Mouse (Mus musculus): ENCODE results near the gene Tenm2. TPM values are rescaled to one million over a fixed set of nuclear protein-coding genes. Genes with fewer than 3 reads are reported as not detected.

Tenm2 gene
- polyA plus RNA-seq, 1 experiment = 14.4 TPM

DNA sequence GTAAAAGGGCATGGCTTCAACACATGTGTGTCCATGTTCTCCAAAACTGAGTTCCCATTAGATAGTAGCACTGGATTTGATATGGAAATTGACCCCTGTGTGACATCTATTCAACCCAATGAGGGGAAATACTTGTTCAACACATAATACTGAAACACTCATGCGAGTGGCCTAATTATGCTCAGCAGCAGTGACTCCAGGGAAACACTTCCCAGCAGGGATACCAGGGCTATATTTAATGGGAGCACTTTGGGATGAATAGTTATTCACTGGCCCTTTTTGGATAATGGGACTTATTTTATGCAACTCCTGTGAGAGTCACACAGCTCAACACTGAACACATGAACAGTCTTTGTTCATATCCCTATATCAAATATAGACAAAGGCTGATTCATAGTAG is 588.6 kb downstream of the Tenm2 start:
- DNase-seq (ENCODE audit: extremely low spot score in 1 of 2, low spot score in 1 of 2) = no peak

DNA sequence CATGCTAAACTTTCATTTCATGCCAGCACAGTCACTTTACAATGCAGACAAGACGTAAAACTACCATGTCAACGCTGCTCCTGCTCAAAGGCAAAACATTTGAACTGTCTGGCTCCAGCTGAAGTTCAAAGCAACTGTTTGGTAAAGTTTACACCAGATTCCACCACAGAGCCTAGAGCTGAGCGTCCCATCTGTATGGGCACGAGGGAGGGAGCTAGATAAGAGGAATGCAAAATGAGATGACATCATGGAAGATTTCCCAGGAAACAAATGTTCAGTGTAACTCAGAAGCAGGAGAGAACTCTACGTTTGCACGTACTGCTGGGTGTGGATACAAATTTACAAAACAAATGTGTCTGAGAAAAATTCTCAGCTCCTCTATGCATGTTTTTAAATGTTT is 600.7 kb downstream of the Tenm2 start:
- DNase-seq (ENCODE audit: extremely low spot score in 1 of 2, low spot score in 1 of 2) = peak in 1 of 2 experiments; percentile 17

DNA sequence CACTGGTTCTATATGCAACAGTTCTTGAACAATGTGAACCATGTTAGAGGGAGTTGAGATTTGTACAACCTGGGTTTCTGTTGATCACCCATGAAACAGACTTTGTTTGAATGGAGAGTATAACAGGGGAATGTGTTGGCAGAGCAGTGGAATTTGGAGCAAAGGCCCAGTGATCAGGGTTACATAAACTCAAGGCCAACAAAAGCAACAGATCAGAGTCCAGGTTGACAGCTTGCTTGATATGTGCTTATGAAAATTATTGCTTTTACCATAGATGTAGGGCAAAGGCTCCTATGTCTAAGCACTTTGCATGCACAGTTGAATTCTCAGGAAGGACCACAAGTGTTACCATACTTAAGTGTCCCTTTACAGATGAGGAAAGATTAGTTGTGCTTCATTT is 603.6 kb downstream of the Tenm2 start:
- no peak for DNase-seq (ENCODE audit: extremely low spot score in 1 of 2, low spot score in 1 of 2)

DNA sequence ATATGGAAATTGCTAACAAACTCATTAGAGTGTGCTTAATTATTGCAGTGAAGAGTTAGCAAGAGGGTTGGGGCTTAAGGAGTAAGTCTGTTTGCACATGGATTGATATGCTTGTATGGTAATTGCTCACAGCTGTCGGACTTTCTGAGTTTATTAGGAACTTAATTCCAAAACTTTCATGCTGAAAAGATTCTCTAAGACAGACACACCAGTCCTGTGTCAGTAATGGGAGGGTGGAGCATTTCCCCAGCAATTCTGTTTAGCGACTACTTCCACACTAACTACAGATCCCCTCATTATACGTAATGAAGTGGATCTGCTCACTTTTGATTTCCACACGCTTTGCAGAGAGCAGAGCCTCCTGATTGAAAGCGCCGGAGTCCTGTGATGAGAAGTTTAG is 622.0 kb downstream of the Tenm2 start:
- no peak for DNase-seq (ENCODE audit: extremely low spot score in 1 of 2, low spot score in 1 of 2)

DNA sequence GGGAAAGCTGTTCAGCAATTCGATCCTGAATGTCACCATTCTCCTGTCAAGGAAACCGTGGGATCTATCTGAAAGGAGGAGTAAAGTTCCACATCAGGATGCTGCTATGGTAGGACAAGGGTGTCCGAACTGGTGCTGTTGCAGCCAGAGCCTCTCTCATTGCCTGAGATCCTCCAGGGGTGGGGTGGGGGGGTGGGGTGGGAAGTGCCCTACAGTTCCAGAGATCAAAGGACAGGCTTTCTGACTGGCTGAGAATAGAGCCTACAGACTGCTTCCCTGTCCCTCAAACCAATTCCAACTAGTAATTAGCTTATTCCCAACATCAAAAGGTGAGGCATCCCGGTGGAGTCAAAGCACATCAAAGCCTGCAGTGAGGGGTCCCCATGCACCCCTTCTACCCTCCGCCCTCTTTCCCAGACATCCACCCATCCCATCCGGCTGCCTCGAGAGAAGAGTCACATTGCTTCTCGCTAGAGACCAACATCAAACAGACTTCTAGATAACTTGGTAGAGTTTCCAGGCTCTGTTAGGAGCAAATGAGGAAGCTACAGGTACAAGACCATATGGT is 630.9 kb downstream of the Tenm2 start:
- no peak for DNase-seq (ENCODE audit: extremely low spot score in 1 of 2, low spot score in 1 of 2)

DNA sequence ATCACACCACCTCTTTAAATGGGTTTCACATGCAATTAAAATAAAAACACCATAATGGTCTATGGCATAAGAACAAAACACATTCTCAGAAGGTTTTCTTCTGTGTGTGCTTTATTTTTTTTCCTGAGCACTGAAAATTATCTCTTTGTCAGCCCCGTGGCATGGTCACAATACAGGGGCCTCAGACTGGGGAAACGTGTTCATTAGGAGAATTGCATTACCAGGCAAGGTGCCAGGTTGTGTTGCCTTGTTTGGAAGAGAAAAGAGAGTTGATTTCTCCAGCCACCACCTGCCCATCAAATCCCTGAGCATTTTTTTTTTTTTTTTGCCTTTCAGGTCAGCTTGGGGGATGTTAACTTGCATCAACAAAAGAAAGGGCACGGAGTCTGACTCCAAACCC is 631.5 kb downstream of the Tenm2 start:
- DNase-seq (ENCODE audit: extremely low spot score in 1 of 2, low spot score in 1 of 2) = no peak

DNA sequence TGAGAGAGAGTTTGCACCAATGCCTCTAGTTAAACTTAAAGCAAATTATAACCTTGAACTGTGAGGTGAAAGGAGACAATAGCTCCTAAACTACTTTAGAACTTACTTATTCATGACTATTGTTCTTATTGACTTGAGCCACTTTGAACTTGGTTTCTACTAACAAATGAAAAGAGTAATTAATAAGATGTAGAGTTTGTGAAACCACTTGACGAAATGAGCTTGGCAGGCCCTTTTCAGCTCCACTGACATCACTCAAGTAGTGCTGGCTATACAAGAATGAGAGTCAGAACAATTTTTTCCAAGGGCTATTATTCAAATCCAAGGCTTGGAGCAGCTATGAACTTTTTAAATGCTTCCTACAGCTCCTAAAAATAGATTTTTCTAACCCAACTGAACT is 643.3 kb downstream of the Tenm2 start:
- DNase-seq (ENCODE audit: extremely low spot score in 1 of 2, low spot score in 1 of 2) = no peak

DNA sequence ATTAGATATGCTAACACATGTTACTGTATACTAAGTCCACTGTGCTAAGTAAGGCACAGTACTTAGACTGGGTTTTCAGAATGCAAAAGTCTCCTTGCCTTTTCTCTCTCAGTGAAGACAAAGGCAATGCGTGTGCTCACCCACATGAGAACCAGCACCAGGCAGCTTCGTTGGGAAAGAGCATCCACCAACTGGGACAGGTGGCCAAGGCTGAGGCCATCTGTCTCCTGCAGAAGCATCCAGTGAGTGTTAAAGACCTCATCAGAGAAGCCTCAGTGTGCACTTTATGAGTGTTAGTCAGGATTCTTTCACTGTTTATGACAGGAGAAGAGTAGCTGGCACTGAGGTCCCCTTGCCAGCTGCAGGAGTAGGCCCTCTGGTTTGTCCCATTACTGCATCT is 669.6 kb downstream of the Tenm2 start:
- DNase-seq (ENCODE audit: extremely low spot score in 1 of 2, low spot score in 1 of 2) = peak; percentile 32 to 63

DNA sequence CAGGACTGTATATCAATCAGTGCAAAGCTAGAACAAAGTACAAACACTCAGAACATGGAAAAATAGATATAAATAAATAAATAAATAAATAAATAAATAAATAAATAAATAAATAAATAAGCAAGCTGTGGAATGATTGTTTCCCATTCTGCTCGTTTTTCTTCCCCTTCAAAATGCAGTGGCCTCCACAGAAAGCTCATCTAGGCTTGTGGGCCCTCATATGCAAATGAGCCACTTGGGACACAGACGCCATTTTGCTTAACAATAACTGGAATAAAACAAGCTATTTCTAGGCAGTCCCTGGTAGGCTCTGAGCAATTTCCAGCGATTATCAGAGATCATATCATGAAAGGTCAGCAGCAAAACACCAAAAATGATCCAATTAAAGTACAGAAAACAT is 672.9 kb downstream of the Tenm2 start:
- no peak for DNase-seq (ENCODE audit: extremely low spot score in 1 of 2, low spot score in 1 of 2)

DNA sequence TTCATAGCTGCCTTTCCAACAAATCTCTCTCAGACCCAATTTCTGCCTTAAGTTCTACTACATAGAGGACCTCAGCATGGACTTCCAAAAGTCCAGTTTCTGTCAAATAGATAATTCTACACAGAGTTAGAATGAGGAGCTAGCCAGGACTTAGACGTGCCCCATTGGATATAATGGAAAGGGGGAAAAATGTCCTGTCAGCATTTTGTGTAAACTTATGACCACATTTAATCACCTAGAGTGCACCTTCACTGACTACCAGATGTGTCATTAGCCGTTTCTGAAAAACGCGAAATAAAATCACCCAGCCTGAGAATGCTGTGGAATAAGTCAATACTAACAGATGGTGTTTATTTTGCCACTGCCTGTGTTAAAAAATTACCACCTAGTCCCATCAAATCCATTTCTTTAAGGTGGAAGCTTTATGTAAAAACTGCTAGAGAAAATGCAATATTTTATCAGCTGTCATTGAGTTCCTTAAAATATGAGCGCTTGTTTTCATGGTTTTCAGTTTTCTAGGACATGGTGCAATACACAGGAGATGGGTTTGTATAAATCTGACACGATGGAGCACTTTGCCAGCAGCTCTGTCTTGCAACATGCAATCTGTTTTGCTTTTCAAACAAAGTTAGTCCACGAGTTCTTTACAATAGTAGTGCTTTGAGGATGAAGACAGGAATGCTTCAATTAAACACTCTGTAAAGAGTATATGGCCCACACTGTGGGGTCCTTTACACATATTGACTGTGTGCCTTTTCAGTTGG is 674.8 kb downstream of the Tenm2 start:
- no peak for DNase-seq (ENCODE audit: extremely low spot score in 1 of 2, low spot score in 1 of 2)

DNA sequence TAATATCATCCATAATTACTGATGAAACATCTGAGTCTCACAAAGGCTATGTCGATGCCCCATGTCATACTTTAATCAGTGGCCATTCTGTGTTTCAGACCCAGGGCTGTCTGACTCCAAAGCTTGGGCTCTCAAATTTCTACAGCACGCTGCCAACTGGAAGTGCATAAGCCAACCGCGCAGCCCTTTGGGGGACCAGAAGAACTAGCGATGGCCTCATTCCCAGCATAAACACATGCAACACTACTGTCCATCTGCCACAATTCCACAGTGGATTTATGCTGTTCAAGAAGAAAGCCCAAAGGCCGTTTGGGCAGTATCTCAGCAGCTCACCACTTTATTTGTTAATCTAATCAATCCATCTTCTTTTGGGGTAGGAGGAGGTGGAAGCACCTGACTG is 678.4 kb downstream of the Tenm2 start:
- DNase-seq (ENCODE audit: extremely low spot score in 1 of 2, low spot score in 1 of 2) = no peak

DNA sequence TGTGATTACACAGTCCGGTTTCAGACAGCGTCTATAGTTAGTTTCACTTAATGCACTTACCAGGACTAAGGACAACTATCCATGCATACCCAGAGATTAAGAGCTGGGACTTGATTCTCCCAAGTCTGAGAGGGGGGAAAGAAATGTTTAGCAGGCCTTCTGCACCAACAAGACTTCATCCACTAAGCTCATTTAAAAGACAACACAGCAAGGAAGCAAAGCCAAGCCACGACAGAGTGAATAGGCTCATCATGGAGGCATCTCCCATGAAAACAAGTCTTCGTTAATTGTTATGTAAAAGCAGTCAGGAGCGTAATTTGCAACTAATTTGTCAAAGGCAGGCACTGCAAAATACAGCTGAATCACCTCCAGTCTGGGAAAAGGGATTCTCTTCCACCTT is 682.5 kb downstream of the Tenm2 start:
- DNase-seq (ENCODE audit: extremely low spot score in 1 of 2, low spot score in 1 of 2) = no peak

DNA sequence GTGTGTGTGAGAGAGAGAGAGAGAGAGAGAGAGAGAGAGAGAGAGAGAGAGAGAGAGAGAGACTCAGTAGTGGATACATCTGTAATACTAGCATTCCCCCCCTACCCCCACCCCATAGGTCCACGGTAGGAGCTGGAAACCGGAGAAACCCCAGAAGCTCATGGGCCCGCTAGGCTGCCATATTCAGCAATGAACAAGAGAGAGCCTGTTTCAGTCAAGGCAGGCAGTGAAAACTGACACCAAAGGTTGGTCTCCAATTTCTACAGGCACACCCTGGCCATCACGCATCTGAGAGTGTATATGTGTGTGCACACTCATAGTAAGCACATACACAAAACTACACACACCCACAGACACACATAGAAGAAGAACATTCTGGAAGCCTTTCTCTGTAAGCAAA is 685.1 kb downstream of the Tenm2 start:
- no peak for DNase-seq (ENCODE audit: extremely low spot score in 1 of 2, low spot score in 1 of 2)

DNA sequence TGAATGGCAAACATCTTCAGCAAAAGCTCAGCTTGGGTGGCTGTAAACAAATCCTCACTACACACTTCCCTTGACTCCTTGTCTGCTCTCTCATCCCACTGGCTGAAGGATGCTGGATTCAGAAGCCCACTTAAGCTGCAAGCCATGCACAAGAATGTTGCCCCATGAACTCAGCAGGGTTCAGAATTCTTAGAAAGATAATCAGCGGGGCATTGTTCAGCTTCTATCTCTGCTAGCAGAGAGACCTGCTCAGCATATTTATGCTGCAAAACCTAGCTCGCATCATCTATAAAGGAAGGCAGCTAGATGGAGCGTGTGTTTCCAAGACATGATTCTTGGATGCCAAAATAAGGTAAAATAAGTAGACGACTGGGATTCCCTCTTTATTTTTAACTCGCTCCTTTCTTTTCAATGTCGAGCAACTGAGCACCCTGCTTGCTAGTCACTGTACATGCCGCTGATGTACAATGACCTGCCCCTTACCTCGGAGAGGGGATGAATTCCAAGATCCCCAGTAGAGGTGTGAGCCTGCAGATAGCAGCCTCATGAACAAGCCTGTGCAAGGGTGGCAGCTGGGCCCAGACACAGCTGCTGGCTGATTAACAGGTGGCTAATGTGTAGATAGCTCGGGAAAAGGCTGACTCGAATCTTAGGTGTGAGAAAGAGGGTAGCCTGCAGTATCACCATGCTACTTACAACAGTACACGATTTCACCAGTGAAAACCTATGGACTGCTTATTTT is 686.2 kb downstream of the Tenm2 start:
- no peak for DNase-seq (ENCODE audit: extremely low spot score in 1 of 2, low spot score in 1 of 2)

DNA sequence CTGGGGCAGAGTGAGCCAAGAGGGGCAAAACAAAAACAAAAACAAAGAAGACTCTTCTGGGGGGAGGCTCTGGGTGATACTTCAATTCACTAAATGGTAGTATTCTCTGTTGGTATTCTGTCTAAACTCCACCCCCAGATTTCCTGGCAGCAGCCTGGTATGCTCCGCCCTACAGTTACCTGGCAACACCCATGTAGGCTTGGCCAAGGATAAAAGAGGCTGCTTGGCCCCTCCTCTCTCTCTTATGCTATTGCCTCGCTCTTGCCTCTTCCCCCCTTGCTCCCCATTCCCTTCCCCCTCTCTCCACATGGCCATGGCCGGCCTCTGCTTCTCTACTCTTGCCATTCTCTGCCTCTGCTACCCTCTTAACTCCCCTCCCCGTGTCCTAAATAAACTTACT is 687.6 kb downstream of the Tenm2 start:
- DNase-seq (ENCODE audit: extremely low spot score in 1 of 2, low spot score in 1 of 2) = no peak

DNA sequence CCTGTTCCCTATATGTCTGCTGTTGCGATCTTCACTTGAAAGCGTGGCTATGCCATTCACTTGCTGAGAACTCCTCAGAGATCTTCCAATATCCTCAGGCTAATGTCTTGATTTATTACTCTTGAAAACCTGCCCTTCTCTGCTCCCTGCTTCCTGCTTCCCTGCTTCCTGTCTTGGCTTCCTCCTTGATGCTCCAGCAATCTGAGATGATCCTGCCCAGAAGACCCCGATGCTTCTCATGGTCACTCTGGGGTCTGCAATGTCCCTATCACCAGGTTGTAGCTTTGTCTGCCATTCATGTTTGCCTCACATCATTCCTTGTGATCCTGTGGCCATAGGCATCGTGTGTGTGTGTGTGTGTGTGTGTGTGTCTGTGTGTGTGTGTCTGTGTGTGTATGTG is 697.6 kb downstream of the Tenm2 start:
- no peak for DNase-seq (ENCODE audit: extremely low spot score in 1 of 2, low spot score in 1 of 2)

DNA sequence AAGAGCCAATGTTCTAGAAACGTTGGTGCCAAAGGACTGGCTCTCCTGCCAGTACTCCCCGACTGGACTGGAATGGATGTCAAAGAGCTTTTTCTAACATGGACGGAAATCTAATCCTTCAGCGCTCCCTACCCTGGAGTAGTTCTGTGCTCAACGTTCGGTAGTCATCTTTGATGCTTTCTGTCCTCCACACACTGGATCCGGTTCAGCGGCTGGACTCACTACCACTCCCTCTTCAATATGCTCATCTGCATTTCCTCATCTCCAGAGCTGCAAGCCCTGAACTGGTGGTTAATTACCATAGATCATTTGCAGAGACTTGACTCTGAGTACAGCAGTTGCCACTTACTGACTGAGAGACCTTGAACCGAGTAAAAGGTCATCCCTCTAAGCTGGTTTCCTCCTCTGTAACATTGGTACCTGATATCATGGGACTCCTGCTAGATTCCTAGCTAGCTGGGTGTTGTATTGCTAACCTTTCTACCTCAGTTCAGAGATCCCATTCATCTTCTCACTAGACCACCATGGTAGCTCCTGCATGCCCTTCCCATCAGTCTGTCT is 698.1 kb downstream of the Tenm2 start:
- DNase-seq (ENCODE audit: extremely low spot score in 1 of 2, low spot score in 1 of 2) = no peak

DNA sequence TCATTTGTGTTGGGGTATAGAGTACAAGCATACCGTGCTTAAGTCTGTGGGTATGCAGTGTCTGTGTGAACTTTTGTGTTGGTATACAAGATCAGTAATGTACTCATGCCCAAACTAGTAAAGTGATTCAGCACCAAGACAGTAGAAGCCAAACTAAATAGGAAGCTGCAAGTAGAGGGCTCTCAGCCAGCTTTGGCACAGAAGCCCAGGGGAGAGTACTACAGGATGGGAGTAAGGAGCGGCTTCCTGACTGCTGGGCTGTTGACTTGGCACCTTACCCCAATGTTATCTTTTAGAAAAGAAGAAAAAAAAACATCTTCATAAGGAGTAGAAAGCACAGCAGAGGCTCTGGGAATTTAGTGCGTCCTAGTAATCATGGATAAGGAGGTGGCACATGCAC is 700.2 kb downstream of the Tenm2 start:
- DNase-seq (ENCODE audit: extremely low spot score in 1 of 2, low spot score in 1 of 2) = no peak

DNA sequence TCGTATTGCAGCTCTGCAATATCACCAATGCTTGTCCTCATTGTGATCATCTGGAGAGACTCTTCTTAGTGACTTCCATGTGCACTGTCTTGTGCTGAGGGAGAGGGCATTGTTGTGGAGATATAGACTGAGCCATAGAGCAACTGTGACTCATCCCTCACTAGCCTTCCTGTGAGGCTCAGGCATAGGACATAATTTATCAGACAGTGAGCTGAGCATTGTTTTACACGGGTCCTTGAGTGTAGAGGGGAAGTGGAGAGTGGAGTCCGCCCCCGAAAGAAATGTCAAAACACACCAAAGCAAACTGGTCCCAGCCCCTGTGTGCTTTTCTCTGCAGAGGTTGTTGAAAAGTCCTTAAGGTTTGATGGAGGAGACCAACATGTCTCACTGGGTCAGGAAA is 704.1 kb downstream of the Tenm2 start:
- no peak for DNase-seq (ENCODE audit: extremely low spot score in 1 of 2, low spot score in 1 of 2)

DNA sequence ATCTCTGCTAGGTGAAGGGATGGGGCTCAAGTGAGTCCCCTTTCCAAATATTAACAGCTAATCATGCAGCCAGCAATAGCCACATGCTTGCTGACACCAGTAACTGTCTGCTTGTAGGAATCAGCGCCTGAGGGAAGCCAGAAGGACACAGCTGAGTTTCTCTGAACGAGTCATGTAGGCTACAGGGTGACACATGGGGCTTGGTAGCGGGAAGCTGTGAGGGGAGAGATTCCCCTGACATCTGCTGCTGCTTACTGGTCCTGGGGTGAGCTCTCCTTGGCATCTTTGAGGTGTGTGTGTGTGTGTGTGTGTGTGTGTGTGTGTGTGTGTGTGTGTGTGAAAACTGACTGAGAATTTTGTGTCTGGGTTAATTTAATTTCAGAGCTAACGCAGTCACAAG is 708.3 kb downstream of the Tenm2 start:
- DNase-seq (ENCODE audit: extremely low spot score in 1 of 2, low spot score in 1 of 2) = no peak

DNA sequence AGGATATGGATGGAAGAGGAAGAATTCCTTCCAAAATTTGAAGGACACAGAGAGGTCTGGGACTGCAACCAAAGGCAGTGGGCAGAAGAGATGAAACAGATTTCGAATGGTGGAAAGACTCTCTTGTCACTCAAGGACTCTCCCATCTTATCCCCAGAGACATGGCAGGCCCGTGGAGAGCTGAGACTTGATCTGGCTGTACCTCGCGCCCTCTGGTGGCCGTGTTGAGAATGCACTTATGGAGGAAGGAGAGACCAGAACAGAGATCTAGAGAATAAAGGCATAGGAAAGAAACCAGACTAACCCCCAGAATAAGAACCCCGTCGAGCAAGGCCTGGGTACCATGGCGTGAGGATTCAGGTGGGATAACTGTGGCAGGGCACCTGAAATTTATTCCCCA is 709.4 kb downstream of the Tenm2 start:
- DNase-seq (ENCODE audit: extremely low spot score in 1 of 2, low spot score in 1 of 2) = peak; percentile 78 to 94

DNA sequence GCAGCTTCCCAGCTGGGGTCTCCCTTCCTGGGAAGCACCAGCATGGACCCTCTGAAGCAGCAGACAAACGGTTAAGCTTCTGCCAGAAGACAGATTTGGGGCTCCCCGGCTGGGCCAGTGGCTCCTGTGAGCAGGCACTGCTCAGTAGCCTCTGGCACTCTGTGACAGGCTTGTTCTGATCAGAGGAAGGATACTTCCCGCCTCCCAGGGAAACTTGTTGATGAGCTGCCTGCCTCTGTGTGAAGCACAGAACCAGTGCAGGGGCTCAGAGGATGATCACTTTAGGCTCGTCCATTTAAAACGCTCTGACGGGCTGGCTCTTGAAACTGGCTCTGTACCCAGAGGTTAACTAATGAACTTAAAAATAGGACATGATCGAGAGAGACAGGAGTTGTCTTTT is 723.3 kb downstream of the Tenm2 start:
- DNase-seq (ENCODE audit: extremely low spot score in 1 of 2, low spot score in 1 of 2) = no peak

Data from frontal cortex, adult 2 months (tissue).